Mouse (Mus musculus): Measurements from ENCODE around the gene Itgae.

Gene Itgae

DNA sequence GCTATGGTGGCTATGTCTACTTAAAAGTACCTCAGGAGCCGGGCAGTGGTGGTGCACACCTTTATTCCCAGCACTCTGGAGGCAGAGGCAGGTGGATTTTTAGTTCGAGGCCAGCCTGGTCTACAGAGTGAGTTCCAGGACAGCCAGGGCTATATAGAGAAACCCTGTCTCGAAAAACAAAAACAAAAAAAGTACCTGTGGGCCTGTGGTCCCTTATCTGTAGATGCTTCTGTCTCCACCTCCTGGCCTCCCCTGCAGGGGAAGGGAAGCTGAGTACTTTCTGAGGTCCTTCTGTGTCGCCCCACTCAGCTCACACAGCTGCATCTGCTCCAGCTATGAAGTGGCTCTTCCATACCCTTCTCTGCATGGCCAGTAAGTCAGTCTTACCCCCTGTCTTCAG is at the start of gene Itgae:
Itgae (plus strand) TSS at position 301 of the 400 bp plus-strand sequence.
- no peak for DNase-seq

DNA sequence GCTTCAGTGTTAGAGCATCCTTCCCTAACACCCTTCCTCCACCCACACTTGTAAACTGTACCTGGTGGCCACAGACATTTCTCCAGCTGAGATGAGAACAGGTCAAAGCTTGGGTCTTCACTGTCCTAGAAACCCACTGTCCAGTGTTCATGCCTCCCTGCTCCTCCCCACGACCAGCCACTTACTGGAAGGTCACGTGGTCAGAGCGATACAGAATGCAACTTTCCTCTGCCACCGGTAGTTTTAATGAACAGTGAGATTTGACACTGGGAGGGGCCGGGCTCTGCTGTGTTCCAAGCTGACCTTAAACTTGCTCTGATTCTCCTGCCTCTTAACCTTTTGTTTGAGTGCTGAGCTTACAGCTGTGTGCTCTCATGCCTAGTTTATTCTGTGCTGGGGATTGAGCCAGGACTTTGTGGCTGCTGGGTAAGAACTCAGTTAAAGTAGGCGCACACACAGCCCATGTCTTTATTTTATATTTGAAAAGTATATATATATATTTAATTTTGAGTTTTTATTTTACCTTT is 46.1 kb upstream of the Itgae start:
- peak; percentile 43 for DNase-seq

DNA sequence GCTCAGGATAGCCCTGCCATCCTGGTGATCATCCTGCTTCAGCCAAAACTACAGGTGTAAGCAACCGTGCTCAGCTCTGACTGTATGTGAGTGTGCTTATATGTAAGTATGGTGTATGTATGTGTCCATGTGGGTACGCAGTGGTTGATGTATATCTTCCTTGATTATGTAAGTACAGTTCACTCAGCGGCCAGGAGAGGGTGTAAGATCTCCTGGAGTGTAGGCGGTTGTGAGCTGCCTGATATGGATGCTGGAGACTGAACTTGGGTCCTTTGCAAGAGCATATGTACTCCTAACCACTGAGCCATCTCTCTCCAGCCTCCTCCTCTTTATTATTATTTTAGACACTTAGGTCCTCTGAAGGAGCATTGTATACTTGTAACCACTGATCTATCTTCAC is 45.6 kb upstream of the Itgae start:
- no peak for DNase-seq

DNA sequence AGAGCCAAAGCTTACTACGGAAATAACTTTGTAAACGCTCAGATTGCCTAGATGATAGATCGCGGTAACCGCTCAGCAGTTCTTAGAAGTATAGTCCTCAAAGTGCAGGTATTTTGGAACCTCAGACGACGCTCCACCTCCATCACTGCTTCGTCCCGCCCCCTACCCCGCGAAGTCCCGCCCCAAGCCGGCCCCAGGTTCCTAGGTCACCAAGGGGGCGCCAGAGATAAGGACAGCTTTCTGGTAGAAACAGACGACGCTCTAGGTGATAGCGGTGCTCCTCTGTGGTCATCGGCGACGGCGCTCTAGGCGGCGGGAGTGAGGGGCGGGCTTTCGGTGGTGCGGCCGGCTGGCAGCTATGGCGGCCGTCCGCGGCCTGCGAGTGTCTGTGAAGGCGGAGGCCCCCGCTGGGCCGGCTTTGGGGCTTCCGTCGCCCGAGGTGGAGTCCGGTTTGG is 42.8 kb upstream of the Itgae start, which contains the start of gene Ncbp3:
Ncbp3 (plus strand) TSS at position 242 of the 455 bp plus-strand sequence.
- peak; percentile 98 for DNase-seq

DNA sequence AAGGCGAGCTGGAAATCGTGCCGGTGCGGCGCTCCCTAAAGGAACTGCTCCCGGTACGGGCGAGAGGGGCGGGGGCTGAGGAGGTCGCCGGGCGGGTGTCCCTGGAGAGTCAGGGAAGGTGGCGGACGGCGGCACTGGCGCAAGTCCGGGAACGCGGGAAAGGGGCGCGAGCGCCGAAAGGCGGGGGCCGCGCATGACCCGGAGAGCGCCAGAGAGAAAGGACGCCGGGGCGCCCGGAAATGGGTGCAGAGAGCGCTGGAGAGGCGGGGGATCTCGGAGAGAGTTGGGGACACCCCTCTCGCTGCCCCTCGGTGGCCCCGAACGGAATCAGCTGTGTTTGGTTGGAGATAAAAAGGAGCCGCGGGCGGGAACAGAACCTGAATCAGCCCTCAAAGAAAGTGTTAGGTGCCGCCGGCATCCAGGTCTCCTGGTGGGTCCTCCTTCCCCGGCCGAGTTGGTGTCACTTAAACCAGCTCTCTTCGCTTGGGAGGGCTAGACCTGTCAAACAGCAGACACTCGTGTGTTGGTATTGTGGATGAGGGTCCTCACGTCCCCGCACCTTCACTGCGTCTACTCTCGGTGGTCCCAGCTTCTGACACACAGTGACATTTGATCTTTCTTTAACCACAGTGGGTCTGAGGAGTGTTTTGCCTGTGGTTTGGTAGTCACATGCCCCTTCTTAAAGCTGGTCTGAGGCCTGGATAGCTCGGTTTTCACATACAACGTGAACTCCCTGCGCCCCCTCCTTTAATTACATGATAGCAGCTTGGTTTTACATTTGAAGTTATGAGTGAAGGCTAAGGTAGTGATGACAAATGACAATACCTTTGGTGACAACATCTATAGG is 42.1 kb upstream of the Itgae start:
- no peak for DNase-seq

GRCm38 (mm10) chr11:73049335-73049734 is 41.0 kb upstream of the Itgae start:
- DNase-seq = peak; percentile 88

GRCm38 (mm10) chr11:73052795-73053194 is 37.6 kb upstream of the Itgae start:
- no peak for DNase-seq

GRCm38 (mm10) chr11:73057701-73058100 is 32.7 kb upstream of the Itgae start:
- DNase-seq = peak; percentile 13

DNA sequence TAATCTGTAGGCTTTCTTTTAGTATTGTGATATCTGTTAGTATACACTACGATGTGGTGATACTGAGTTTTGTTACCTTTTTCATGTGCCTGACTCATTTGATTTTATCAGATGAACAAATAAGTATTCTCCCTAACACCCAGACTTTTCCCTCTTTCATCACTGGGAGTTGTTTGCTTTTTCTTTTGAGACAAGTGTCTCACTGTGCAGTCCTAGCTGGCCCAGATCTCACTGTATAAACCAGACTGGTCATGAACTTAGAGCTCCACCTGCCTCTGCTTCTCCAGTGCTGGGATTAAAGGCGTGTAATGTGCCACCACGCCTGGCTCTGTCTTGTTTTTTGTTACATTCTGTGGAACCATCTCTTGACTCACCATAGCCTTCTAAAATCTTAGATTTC is 30.8 kb upstream of the Itgae start:
- no peak for DNase-seq

DNA sequence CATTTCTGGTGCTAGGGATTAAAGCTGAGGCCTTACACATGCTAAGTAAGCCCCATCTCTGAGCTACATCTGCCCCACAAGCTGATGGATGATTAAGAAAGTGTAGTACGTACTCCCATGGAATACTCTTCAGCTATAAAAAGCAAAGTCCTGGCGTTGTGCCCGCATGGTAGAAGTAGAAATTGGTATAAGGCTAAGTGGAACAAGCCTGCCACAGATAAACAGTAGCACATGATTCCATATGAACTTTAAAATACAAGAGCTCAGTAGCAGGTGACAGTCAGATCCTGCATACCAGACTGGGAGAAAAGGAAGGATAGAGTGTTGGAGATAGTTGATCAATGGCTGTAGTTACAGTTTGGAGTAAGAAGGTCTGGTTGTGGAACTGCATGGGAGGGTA is 29.0 kb upstream of the Itgae start:
- no peak for DNase-seq

DNA sequence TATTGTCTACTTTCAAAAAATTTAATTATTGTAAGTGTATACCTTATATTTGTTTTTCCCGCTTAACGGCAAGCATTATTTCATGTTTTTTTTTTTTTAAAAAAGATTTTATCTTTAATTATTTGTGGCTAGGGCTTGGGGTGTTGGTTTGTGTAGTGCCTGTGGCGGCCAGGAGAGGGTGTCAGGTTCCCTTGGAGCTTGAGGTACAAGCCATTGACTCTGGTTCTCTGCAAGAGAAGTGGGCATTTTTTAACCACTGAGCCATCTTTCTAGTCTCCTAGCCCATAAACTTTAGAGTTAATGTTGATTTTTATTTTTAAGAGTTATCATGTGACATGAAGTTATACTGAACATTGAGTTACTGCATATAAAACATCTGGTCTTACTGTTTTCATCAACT is 18.5 kb upstream of the Itgae start:
- peak; percentile 45 for DNase-seq

GRCm38 (mm10) chr11:73076295-73076694 is 14.1 kb upstream of the Itgae start:
- DNase-seq = no peak

GRCm38 (mm10) chr11:73076733-73077132 is 13.7 kb upstream of the Itgae start:
- no peak for DNase-seq

GRCm38 (mm10) chr11:73077211-73077720 is 13.1 kb upstream of the Itgae start:
- no peak for DNase-seq

DNA sequence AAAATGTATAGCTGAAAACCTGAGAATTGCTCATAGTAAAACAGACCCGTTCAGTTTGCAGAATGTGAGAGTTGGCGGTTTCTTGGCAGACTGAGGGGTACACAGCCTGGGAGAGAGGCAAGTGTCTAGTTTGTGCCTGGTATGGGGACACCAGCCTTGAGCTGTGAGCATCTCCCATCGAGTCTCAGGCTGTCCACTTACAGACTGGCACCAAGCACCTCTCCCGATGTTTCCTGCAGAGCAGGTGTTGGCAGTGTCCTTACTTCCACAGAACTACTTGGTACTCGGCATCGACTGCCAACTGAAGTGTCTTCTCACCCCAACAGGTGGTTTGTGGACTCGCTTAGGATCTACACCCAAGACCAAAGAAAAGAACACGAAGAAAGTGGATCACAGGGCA is 11.8 kb upstream of the Itgae start:
- DNase-seq = no peak

DNA sequence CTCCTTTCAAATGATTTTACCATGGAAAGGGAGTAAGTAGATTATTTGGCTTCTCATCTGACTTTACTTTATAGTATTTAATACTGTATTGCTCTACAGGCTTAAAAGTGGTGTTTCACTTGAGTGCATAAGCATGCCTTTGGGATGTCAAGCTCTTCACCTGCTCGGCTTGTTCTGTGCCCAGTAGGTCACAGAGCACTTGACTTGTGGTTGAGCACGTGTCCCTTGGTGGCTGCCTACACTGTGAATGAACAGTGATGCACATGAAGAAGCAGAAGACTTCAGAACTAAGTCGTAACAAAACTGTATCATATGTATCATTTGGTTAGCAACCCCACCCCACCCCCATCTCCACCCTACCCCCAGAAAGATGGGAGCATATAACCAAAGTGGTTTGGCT is 10.1 kb upstream of the Itgae start:
- DNase-seq = no peak

GRCm38 (mm10) chr11:73084303-73084702 is 6.1 kb upstream of the Itgae start:
- DNase-seq = peak; percentile 32

DNA sequence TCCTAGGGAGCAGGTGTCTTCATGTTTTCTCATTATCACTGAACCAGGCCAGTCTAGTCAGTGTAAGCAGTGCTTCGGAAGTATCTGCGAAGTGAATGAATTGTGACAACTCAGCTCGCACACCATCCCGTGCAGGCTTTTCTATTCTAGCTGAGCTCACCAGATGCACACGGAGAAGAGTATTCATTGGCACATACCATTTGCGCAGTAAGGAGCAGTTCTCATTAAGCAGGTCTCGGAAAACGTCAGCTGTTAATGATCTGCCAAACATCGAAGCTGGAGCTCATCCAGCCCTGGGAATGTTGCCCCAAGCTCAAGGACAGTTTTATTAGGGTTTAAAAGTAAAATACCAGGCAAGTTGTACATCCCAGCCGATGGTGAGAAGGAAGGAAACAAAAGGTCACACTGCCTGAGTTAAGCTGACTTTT is 5.6 kb upstream of the Itgae start:
- peak; percentile 10 for DNase-seq

DNA sequence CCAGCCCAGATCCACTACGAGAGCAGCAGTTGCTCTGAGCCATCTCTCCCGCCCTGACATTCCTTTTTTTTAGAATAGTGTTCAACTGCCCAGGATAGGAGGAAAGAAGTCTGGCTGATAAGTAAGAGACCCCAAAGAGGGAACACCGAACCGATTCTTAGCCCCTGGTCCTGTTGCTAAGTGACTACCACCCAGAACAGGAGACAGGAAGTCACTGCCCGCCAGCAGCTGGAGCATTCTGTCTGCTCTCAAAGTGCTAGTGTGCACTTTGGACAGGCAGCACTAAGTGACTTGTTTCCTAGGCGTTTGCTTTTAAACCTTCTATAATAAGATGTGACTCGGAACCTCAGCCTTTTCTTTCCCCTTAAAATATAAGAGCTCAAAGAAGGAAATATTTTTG is 5.0 kb upstream of the Itgae start:
- no peak for DNase-seq

- no peak for DNase-seq
These were observed 2.5 kb upstream of the Itgae start for GRCm38 (mm10) chr11:73087700-73088480.

DNA sequence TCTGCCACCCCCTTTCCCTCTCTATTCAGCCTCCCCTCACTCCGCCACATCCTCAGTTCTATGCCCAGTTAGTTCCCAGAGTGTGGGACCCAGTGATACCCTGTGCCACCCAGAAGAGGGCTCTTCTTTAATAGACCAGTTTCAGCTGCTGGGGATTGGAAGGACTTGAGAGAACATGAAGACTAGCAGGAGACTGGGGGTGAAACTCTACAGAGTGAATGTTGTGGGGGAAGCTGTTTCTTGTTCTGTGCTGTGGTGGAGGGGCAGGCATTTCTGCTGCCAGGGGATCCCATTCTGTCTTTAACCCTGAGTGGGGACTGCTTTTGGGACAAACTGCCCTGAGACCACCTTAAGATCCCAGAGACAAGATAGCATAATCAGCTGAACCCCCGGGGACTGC is 443 bp downstream of the Itgae start:
- DNase-seq = no peak

GRCm38 (mm10) chr11:73092057-73092456 is 1.7 kb downstream of the Itgae start:
- DNase-seq = no peak

DNA sequence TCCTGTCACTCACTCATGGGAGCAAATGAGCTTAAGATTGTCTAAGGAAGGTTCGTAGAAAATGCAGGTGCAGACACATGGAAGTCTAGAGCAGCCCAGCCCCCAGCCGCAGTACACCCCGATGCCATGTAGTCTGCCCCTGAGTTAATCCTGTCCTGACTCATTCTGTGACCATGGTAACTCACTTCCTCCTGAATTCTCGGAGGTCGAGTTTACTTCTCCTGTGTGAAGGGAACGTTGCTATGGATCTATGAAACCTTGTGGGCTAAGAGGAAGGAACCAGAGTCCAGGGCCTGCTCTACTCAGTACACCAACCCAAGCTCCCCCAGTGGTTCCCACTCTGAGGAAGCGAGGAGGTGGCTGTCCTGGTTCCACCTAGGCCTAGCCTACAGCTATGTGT is 2.5 kb downstream of the Itgae start:
- peak; percentile 57 for DNase-seq
